Mouse (Mus musculus): ENCODE measurements at regions not wholly inside any gene's neighbourhood (a gene's known extent, or its start where the extent isn't known, plus 50 kb on each side); places are given as distances from the start of the nearest gene placed in this dataset.

DNA sequence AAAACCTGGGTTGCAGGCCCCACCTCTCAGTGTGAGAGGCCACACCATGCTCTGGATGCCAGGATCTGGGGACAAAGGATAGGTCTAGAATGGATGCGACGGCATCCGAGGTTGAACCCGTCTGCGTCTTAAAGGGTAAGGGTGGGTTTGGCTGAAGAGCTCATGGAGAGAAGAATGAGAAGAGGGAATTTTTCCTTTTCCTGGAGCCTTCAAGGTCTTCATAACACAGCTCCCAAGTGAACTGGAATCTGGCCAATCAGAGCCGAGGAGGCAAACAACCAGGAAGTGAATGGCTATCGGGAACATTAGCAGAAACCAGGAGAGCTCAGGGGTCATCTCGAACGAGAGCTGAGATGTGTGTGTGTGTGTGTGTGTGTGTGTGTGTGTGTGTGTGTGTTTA is 320.1 kb downstream of the Med13l start:
- TF ChIP-seq POLR2A (IDR thresholded peaks at IDR 0.05; ENCODE audit: control insufficient read depth, low read depth, low read length) = no peak
- no peak for TF ChIP-seq CTCF (IDR thresholded peaks at IDR 0.05; ENCODE audit: control insufficient read depth, insufficient read depth, insufficient replicate concordance, low read depth, low read length)
